Mouse (Mus musculus): ENCODE data around the gene Smim27.
"Not testable (repeated sequence)": the region's sequence is repeated elsewhere in the genome, so short reads cannot be mapped to it uniquely, and the experiment has no call there.

The Smim27 gene

DNA sequence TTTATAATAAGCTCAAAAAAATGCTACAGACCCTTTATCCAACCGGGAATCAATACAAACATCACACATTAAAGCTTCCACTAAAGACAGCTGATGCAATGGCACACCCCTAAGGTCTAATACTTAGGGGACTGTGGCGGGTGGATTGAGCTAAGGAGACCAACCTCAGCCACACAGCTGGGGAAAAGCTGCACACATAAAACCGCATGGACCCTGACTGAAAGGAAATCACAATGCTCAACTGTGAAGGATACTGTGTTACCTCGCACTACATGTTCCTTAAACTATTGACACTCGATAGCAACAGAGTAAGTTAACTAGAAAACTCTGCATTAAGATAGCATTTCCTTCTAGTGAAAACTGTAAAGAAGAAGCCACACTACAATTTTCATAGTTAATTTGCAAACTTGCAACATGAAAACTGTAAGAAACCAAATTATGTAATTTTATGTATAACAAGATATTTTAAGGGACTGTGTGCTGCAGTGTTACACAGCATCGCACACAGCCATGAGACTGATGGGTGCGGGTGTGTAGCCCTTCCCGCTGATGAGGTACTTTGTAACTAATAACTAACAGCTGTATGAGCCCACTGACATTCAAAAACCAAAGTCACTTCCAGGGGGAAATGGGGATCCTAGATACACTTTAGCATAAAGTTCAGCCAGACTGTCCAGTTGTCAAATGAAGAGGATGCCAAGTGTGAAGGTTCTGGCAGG is 14.8 kb upstream of the Smim27 start:
- no peak for DNase-seq (ENCODE audit: low spot score)

DNA sequence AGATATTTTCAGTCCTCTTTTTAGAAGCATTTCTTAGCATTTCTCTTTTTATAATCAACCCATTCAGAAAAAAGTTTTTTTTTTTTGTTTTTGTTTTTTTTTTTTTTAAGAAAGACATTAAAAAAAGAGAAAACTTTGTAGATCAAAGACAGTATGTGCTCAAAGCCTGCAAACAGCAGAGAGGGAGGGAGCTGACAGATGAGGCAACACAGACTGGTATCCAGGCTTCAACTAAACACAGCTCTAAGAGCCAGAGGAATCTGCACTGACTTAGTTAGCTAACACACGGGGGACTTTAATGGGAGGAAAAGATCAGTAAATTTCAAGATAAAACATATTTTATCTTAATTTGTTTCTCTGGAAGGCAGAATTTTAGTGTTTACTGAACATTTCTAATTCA is 5.1 kb upstream of the Smim27 start:
- DNase-seq (ENCODE audit: low spot score), result no peak

DNA sequence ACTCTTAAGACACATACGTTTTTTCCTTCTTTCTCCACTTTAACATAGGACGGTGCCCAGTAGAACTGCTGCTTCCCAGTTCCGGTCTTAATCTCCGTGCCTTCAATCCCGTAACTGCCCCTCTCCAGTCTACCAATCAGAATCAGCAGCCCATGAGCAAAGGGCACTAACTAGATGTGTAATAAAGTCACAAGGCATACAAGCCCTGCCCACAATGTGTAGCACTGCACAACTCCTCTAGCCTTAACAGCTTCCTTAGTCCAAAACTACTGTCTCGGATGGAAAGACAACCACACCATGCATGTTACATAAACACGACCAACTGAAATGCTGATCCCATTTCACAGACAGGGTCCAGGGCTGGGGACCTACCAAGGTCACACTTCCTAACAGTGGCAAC is 1.7 kb upstream of the Smim27 start:
- no peak for DNase-seq (ENCODE audit: low spot score)

DNA sequence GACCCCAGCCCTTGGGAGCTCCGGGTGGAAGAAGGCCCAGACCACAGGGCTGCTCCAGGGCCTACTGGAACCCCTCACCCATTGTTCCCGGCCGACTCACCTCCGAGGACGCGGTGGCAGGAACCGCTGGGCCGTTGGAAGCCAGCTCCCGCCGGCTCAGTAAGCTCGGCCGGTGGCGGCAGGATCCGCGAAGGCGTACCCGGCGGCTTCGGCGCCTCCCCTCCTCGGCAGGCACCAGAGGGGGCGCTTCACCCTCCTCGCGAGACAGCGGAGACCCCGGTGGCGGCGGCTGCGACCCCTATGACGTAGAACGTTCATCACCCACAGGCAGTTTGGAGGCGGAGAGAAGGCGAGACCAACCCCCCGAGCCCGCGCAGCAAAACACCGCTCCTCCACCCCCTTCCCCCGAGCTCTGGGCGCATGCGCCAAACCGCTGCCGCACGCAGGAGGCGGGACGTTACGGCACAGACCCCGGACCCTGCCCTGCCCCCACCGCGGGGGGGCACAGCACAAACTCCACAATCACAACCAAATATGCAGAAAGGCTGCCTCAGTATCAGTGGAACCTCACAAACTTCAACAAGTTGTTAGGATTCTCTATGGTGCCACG is 1.1 kb upstream of the Smim27 start:
- peak; percentile 75 for DNase-seq (ENCODE audit: low spot score)

DNA sequence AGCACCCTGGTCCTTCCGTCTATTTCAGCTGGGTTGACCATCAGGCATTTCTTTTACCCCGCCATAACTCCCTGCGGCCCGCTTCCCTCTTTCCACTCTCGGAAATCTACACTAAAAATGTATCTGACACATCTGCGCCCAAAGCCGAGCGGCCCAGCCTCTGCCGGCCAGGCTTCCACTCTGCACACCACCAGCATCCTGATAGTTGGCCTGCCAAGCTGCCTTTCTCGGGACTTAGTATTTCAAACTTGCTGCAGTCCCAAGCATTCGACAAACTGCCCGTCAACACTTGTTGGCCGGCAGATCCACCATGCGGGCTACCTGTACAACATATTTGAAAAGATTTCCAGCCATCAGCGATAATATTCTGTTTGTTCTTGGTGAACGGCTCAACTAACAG is 544 bp upstream of the Smim27 start:
- DNase-seq (ENCODE audit: low spot score), result no peak

DNA sequence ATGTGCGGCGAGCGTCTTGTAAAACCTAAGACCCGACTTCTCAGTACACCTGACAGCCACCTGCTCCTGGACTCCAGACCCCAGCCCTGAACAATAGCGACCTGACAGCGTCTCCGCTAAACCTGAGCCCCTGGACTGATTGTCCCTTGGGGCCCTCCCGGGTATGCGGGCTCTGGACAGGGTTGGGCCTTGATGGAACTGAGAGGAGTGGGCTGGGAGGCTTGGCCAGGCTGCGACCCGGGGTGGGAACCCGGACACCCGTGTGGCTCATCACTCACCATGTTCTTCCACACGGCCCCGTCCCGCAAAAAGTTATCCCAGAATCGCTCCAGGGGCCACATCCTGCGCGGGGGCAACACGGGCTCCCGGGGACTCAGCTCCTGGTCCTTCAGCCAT is 9.5 kb downstream of the Smim27 start:
- DNase-seq (ENCODE audit: low spot score), result no peak

DNA sequence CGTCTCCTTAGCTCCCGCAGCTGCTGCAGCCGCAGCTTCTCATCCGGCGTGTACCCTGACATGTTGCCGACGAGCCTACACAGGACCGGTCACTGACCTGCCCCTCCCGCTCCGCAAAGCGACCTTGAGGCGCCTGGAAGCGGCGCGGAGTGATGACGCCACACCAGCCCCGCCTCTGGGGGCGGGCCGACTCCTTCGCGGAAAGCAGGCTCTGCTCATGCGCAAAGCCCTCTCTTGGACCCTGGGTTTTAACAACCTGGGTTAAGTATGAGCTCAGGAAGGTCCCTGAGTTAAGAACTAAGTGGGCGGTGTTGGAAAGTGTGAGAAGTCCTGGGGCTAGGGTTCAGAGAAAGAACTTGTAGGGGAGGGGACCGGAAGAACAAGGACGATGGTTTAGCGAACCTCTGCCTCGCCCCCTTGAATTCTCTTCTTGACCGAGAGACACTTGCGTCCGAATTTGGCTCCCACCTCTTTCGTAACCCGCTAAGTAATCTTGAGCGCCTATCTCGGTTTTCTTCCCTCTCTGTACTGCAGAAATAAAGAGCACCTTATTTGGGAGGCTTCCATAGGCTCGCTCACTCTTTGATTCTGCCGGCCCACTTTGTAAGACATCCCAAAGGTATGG is 10.0 kb downstream of the Smim27 start, which contains the start of gene Ndufb6:
Gene Ndufb6 (minus strand): TSS at position 146 of the 625 bp plus-strand sequence.
- peak; percentile 90 for DNase-seq (ENCODE audit: low spot score)

DNA sequence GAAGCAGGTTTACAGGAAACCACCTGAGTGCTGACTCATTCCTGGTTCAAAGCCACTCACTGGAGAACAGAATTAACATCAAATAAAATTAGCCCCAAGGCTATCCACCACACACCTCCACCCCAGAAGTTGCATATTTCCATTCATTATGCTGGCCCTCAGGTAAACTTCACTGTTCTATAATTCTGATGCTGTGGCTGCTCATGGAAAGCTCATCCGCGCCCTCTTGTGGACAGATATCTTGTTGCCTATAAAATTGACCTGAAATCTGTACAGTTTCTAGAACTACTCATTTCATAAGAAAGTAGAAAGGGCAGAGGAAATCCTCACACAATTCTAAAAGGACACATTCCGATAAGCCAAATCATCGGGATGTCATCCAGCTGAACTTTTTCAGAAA is 16.2 kb downstream of the Smim27 start:
- DNase-seq (ENCODE audit: low spot score), result peak; percentile 17

DNA sequence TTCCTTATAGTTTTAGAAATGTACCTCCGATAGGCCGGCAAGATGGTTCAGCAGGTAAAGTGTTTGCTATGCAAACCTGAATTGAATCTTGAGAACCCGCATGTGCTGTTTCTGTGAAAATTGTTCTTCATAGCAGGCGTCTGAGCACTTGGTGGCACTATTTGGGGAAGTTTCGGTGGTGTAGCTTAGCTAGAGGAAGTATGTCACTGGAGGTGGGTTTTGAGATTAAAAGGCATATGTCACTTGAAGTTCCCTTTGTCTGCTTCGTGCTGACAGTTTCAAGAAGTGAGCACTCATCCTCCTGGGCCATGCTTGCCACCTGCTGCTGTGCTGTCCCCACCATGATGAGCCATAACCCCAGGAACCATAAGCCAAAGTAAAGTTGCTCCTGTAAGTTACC is 18.0 kb downstream of the Smim27 start:
- no peak for DNase-seq (ENCODE audit: low spot score)

DNA sequence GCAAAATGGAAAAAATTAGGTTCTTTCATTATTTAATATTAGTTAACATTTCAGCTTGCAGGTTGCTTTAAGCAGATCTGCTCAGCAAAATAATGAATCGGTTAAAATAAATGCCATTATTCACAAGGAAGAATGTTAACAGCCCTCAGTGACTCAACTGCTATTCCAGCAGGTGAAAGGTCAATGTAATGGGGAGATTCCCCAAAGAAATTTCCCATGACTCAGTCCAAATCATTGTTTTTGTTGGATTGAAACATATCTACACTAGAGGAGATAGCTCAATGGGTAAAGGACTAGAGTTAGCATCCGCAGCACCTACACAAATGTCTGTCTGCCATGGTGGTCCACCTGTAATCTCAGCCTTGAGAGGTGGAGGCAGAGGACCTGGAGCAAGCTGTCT is 19.7 kb downstream of the Smim27 start:
- DNase-seq (ENCODE audit: low spot score), result no peak

DNA sequence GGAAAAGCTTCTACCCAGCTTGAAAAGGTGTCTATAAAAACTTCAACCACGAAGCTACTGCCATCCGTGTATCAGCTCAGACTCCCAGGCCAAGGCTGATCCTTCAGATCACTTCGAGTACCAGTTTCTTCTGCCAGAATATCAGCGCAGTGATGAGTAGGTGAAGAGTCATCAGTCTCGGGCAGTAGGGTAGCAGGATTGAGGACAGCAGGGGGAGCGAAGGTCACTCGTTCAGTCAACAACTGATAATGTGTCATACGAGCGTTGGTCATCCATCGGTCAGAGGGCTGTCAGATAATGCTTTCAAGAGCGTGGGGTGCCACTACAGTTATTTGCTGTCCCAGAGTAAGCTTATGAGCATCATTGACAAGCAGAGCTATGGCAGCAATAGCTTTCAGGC is 22.1 kb downstream of the Smim27 start:
- DNase-seq (ENCODE audit: low spot score), result not testable (repeated sequence)

DNA sequence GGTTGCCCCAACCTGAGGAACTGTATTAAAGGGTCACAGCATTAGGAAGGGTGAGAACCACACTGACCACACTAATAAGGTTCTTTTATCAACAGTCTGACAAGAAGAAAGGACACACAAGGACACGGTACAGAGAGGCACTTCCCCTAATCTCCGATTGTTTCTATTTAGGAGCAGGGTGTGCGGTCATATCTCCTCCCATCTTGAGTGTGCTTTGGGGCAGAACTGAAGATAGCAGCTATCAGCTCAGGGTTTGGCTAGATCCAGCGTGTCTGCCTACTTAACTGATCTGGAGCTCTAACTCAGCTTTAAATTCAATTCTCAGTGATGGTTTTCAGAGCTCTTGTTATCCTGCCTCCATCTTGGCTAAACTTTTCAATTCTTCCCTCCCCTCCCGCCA is 29.8 kb downstream of the Smim27 start:
- DNase-seq (ENCODE audit: low spot score), result no peak

DNA sequence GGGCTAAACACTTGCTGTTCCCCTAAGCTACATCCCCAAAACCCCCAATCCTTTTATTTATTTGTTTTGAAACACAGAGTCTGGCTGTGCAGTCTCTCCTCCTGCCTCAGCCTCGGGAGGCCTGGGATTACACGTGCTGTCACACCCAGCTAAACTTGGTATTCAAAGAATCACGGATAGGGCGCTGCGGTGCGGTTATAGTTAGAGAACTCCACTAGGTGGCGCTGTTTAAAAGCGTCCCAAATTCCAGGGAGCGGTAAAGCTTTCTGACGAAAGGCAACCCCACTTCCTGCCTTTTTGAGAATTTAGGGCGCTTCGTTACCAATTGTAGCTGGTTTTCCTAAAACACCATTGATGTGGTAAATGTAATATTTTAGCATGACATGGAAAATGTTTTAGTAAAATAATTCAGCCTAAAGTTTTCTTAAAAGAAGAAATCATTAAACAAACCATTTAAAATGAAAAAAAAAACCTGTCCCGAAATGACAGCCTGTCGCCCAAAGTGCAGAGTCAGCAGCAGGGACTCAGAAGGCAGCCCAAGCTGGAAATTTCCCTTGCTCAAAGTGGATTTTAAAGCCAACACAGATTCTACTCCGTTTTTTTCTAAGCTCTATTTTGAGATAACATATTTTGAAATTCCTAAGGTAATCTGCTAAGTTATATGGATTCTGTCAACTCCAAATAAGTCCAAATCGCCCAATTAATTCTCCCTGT is 31.9 kb downstream of the Smim27 start:
- peak; percentile 15 for DNase-seq (ENCODE audit: low spot score)

DNA sequence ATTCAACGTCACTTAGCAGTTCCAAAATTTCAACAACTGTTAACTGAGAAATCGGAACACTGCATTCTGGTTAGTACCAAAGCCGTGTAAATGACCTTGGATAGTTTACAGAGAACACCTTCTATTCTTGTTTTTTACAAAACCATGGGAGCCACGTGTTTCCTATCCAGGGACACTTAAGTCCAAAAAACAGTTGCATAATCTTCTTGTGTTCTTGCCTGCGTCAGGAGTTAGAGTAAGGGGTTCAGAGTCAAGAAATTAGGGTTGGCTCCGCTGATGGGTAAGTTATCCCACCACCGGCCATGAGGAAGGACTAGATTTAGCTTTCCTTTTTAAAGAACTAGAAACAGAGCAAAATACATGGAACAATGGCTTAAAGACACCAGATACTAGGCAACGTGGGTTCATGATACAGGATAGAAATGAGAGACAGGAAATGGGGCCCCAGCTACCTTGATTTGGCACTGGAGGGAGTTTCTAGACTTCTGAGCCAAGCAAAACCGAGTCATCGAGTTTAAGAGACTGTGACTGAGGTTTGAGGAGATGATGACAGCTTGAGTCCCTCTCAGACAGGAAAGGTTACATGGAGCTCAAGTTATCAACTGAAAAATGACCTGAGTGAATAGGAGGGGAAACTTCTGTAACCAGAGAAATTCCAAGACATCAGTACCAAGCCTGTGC is 33.2 kb downstream of the Smim27 start:
- no peak for DNase-seq (ENCODE audit: low spot score)

DNA sequence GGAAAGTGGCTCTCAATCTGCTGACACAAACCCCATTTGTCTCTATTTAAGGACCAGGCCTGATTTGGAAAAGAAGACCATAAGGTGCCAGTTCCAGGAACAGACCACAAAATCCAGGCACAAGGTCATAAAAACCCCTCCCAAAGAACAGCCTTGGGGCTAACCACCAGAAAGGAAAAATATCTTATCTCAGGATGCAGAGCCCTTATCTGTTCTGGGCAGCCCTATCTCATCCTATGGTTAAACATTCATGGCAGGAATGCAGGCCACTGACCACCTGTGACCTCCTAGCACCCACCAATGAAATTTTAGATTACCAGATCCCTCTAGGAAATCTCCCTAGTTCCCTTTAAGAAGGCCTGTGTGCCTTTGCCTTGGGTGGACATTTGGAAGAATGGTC is 40.3 kb downstream of the Smim27 start:
- DNase-seq (ENCODE audit: low spot score), result no peak

DNA sequence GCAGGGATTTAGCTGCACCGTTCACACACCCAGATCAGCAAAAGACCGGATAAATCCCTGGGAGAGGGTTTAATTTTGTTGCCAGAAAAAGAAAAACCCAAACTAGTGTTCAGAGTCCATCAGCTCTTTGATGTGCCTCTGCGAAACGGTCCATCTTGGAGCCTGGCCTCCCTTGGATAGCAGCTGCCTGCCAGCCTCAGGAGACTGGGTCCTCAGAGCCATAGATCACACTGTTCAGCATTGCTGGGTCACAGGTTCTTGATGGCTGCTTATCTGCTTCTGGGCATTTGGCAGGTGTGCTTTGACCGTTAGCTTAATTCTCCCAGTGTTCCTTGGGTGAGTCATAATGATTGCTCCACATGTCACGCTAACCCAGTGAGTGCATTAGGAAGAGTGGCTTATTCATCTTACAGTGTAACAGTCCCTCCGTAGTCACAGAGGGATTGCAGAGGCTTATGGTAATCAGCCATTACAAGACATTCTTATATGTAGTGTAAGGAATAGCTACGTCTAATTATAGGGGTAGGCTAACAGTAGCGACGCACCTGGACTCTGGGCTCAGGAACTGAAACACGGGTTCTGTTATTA is 41.5 kb downstream of the Smim27 start:
- no peak for DNase-seq (ENCODE audit: low spot score)

DNA sequence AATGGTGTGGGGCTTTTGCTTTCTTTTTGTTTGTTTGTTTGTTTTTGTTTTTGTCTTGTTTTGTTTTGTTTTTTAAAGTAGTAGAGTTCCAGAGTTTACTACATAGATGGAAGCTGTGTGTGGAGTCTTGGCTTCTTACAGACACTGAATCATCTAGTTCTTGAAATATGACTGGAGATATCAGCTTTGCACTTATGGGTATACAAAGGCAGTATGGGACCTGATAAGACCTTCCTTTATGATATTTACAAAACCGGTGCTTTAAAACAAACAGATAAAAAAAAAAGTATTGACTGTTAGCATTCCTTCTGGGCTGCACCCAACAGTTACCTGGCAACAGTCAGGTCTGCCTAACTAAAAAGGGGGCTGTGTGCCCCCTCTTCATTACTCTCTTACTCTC is 42.8 kb downstream of the Smim27 start:
- no peak for DNase-seq (ENCODE audit: low spot score)

DNA sequence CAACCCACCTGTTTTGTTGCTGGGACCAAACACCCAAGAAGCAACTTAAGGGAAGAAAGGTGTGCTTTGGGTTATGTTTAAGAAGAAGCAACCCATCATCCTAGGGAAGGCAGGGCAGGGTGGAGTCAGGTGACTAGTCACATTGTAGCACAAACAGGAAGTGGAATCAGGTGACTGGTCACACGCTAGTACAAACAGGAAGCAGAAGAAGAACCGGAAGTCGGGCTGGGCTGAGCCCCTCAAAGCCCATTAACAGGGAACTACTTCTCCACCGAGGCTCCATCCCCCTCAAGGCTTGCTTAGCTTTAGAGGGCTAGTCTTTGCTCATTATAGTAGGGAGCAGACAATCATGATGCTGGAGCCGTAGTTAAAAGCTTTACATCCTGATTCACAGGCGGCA is 43.6 kb downstream of the Smim27 start:
- DNase-seq (ENCODE audit: low spot score), result no peak

DNA sequence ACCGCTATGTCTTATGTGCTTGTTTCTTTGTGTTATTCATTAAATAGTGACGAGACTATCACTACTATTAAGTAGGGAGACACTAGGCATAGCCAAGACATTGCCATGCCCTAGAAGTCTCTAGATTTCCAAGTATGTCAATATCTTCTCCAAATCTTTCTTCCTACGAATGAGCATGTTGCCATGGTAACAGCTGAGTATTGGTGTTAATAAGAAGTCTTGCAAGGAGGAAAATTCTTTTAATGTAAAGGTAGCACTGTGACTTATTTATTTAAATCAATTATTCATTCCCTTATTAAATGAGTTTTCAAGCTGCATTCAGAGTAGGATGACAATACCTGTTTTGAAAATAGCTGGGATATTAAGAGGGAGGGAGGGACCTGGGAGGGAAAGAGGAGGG is 48.0 kb downstream of the Smim27 start:
- no peak for DNase-seq (ENCODE audit: low spot score)

Data from urinary bladder, postnatal 10 days (tissue).